Mouse (Mus musculus): ENCODE results near the gene Irf2bpl. TPM values are rescaled to one million over a fixed set of nuclear protein-coding genes. Genes with fewer than 3 reads are reported as not detected.
A peak's percentile ranks its signal among the peaks of the same experiment; 100 is the strongest.

The Irf2bpl gene
- polyA plus RNA-seq, 1 experiment from 2014 or later = 9.1 TPM

DNA sequence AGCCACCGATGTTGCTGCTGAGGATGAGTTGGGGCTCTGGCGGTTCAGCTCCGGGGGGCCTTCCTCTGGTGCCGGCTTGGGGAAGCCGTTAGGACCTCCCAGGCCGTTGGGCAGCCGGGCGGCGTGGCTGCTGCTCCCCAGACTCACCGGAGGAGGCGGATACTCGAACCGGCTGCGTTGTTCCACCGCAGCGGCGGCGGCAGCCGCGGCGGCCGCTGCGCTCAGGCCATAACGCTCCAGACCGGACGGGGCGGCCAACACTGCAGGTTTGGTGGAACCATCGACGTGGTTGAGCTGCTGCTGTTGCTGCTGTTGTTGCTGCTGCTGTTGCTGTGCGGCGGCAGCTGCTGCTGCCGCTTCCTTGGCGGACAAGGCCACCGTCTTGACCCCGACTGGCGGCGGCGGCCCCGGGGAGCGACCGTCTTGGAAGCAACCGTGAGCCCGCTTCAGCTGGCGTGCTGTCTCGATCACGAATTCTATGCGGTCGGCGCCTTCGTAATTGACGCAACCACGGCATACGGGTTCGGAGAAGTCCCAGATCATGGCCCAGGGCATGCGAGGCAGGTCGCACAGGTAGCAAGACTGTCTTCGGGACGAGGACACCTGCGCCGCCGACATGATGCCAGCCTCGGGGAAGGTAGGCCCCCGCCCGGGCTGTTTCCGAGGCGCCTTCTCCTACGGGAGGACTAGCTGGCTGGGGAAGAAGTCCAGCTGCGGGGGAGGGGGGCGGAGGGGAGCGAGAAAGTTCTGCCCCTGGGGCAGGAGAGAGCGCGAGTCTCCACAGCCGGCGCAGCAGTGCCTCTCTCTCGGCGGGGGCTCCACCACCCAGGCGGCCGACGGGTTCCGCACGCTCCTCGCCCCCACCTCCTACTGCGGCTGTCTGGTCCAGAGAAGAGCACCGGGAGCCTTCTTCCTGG, 1.1 kb downstream of the Irf2bpl start:
- WGBS (ENCODE audit: missing documents) = 2% methylated on average over 76 of the region's 84 CpGs
- Histone ChIP-seq H3K79me2 (ENCODE audit: inconsistent target) (peaks cover 42% of the 10 kb centered on the region), H3K27ac (peak overlapping the region; percentile 74), H3K4me3 (ENCODE audit: inconsistent target) (peak overlapping the region; percentile 45), H3K36me3 (ENCODE audit: inconsistent target) (no peaks in the 10 kb centered on the region)

DNA sequence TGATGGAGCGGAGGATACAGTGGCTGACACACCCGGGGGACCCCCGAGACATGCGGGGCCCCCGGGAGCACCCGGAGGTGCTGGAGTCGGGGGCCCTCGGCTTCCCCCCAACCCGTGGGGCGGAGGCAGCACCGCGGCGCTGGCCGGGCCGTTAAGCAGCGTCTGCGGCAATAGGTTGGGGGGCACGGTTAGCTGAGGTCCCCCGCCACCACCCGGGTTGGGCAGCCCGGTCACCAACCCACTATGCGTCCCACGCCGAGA, 1.6 kb downstream of the Irf2bpl start:
- no peaks in the 10 kb centered on the region for H3K36me3 ChIP-seq (ENCODE audit: inconsistent target)
- peak overlapping the region; percentile 24; the same call in 1 of the 2 replicates for H3K27ac ChIP-seq
- 2% methylated on average over 24 of the region's 24 CpGs for WGBS (ENCODE audit: missing documents)
- H3K79me2 ChIP-seq (ENCODE audit: inconsistent target) = peaks cover 42% of the 10 kb centered on the region
- peak overlapping the region; percentile 45 for H3K4me3 ChIP-seq (ENCODE audit: inconsistent target)

DNA sequence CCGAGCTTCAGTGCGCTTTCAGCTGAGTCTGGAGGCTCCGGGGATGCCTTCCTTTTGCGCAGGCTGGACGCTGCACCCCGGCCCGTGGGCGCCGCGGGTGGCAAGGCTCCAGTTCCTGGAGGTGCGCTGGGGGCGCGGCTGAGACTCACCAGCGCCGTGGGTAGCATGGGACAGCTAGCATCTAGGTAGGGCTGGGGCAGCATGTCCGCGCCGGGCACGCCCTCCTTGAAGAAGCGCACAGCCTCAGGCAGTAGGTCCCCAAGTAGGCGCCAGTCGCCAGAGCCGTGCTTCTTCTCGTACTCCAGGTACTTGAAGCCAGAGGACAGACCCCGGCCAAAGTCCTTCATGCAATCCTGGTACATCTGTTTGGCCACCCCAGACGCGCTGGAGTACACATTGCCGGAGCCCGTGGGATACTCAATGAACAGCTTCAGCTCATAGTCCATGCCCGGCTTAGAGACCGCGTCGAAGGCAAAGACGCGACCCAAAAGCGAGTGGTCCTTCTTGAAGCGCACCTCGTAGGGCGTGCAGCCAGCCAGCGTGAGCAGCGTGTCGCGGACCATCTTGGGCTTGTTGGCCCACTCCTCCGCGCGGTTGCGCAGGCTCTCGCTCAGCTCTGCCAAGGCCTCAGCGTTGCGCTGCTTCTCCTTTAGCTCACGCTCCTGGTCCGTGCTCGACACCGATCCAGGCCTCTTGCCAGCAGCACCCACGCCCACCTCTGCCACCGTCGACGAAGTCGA, 2.1 kb downstream of the Irf2bpl start:
- H3K27ac ChIP-seq = peak overlapping the region; percentile 24; the same call in 1 of the 2 replicates
- H3K4me3 ChIP-seq (ENCODE audit: inconsistent target) = peak overlapping the region; percentile 45
- H3K36me3 ChIP-seq (ENCODE audit: inconsistent target) = no peaks in the 10 kb centered on the region
- 15% methylated on average over 59 of the region's 59 CpGs for WGBS (ENCODE audit: missing documents)
- H3K79me2 ChIP-seq (ENCODE audit: inconsistent target) = peaks cover 42% of the 10 kb centered on the region

DNA sequence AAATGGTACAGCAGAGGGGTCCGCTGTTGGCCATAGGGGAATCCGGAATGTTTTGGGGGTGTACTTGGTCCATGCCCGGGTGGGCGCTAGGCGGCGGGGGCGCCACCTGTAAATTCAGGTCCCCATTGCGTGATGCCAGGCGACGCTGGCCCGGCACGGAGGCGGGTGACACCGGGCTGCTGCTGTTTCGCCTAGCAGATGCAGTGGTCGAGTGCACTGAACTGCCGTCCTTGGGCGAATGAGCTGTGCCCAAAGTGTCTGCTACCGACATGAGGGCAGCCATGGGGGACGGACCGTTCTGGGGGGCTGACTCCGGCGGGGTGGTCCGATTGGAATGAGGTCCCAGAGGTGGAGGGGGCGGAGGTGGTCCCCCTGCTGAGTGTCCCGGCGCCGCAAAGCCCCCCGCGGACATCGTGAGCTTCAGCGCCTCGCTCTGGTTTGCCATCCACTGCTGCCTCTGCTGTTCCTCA, 2.8 kb downstream of the Irf2bpl start:
- Histone ChIP-seq H3K4me3 (ENCODE audit: inconsistent target) (no peak overlapping the region), H3K79me2 (ENCODE audit: inconsistent target) (peaks cover 42% of the 10 kb centered on the region), H3K36me3 (ENCODE audit: inconsistent target) (no peaks in the 10 kb centered on the region), H3K27ac (no peak overlapping the region)
- 79% methylated on average over 30 of the region's 33 CpGs for WGBS (ENCODE audit: missing documents)

DNA sequence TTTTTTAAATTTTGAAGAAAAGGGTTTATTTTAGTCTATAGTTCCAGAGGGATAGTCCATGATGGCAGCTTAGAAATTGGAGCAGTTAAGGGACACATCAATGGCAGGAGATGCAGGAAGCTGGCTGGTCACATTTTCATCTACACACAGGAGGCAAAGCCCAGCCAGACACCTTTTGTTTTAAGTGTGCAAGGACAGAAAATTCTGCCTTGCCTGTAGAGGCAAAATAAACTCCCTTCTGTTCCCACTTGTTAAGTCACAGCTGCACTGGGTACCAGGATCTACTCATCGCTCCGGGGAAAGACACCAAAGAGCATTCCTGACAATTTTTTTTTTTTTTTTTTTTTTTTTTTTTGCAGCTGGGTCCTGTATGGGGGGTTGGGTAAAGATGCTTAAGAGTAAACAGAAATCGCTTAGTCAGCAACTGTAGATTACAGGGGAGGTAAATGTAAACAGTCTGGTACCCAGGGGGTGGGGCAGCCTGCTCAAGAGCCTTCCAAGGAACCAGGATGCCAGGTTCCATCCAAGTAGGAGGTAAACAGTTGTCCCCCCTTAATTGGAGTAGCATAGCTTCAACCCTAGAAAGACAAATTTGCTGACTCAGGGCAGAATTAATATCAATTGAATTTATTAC, 4.4 kb downstream of the Irf2bpl start:
- WGBS (ENCODE audit: missing documents) = 100% methylated on average over 3 of the region's 3 CpGs
- Histone ChIP-seq H3K27ac (no peak overlapping the region), H3K79me2 (ENCODE audit: inconsistent target) (peaks cover 42% of the 10 kb centered on the region), H3K36me3 (ENCODE audit: inconsistent target) (no peaks in the 10 kb centered on the region), H3K4me3 (ENCODE audit: inconsistent target) (no peak overlapping the region)

DNA sequence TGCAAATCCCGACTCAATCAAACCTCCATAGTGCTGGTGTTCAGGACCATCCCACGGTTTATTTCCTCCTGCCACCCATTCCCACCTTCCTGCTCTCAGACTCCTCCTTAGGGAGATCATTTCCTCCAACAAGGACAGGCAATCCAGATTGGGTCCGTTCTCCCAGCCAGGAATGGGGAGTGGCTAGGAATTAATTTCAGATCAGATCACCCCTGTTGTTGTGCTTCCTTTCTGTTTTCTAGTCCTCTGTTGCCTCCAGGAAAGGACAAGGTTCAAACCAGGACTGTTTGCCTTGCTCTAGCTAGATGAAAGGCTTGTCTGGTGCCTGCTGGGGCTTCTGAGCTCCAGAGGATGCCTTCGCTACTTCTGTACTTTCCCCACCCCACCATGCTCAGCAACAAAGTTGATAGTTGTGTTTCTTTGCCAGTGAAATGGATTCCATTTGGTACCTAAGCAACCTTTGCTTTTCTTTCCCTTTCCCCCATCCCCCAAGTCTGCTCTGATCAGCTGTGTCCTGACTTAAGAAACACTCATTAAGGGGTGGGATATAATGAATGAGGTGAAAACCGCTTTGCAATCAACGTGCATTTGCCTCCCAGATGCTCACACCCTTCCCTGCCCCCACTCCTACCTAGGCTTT, 5.0 kb downstream of the Irf2bpl start:
- 91% methylated on average over 4 of the region's 6 CpGs for WGBS (ENCODE audit: missing documents)
- peaks cover 42% of the 10 kb centered on the region for H3K79me2 ChIP-seq (ENCODE audit: inconsistent target)
- no peak overlapping the region for H3K27ac ChIP-seq
- H3K36me3 ChIP-seq (ENCODE audit: inconsistent target) = no peaks in the 10 kb centered on the region
- H3K4me3 ChIP-seq (ENCODE audit: inconsistent target) = no peak overlapping the region

DNA sequence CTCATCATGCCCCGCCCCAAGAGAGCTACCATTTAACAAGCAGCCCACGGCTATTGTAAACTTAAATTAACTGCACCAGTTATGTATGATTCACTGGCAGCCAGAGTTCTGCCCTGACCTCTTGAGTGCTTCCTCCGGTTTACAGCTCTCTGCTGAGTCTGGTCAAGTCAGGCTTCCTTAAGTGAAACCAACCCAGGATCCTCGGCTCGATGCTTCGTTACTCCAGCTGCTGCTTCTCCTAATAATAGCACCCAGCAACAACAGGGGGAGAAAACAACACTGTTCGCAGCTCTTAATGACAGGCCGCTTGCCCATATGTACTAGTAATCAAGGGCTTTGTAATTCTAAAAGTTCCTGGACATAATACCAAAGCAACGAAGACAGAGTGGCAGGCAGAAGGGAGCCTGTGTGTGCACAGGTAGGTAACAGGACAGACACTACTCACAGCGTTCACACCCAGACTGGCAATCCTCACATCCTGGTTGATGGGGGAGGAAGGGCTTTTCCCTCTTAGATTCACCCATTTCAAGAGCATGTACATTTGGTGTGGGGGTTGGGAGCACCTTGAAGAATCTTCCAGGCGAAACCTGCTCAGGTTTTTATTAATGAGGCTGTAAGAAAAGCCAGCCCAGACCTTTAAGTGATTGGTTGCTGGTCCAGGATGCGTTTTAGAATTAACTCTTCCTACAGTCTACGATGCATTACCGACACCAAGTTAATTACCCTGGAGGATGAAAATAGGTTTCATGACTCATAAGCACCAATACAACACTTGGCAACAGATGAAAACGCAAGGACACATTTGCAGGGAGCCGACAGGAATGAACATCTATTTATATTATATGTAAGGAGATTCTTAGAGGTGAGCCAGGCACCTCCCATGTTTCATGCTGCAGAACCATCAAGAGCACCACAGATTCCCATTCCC, 5.9 kb downstream of the Irf2bpl start:
- H3K79me2 ChIP-seq (ENCODE audit: inconsistent target) = peaks cover 38% of the 10 kb centered on the region
- no peak overlapping the region for H3K4me3 ChIP-seq (ENCODE audit: inconsistent target)
- H3K36me3 ChIP-seq (ENCODE audit: inconsistent target) = no peaks in the 10 kb centered on the region
- H3K27ac ChIP-seq = no peak overlapping the region
- WGBS (ENCODE audit: missing documents) = 62% methylated on average over 16 of the region's 16 CpGs

DNA sequence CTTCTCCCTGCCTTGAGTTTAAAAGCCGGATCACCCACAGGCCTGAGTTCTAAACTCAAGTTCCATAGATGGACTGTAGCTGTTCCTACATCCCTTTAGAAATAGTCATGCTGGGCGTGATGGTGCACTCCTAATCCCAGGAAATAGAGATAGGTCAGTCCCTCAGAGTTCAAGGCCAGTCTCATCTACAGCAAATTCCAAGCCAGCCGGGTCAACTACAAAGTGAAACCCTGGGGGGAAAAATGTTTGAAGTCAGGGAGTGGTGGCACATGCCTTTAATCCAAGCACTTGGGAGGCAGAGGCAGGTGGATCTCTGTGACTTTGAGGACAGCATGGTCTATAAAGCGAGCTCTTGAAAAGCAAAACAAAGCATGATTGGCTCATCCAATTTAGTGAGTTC, 7.6 kb downstream of the Irf2bpl start:
- Histone ChIP-seq H3K4me3 (ENCODE audit: inconsistent target) (no peak overlapping the region), H3K36me3 (ENCODE audit: inconsistent target) (no peaks in the 10 kb centered on the region), H3K79me2 (ENCODE audit: inconsistent target) (peaks cover 20% of the 10 kb centered on the region), H3K27ac (no peak overlapping the region)
- 95% methylated on average over 4 of the region's 4 CpGs for WGBS (ENCODE audit: missing documents)

DNA sequence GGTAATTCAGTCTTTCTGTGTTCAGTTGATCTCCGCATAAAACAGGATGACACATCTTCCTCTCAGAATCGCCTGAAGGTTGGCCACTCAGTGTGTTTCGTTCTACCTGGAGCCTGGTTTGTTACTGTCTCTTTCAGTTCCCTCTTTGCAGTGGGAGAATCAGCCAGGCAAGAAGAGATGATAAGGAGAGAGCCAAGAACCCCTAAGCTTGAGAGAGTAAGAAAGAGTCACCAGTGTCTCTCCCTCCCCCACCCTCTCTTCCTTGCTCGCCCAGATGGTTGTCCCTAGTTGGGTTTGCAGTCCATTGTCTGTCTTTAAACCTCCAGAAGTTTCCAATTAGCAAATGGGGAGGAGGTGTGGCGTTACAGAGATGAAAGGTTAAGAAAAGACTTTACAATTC, 8.5 kb downstream of the Irf2bpl start:
- Histone ChIP-seq H3K36me3 (ENCODE audit: inconsistent target) (no peaks in the 10 kb centered on the region), H3K4me3 (ENCODE audit: inconsistent target) (no peak overlapping the region), H3K27ac (no peak overlapping the region), H3K79me2 (ENCODE audit: inconsistent target) (peaks cover 12% of the 10 kb centered on the region)
- 80% methylated on average over 5 of the region's 5 CpGs for WGBS (ENCODE audit: missing documents)

DNA sequence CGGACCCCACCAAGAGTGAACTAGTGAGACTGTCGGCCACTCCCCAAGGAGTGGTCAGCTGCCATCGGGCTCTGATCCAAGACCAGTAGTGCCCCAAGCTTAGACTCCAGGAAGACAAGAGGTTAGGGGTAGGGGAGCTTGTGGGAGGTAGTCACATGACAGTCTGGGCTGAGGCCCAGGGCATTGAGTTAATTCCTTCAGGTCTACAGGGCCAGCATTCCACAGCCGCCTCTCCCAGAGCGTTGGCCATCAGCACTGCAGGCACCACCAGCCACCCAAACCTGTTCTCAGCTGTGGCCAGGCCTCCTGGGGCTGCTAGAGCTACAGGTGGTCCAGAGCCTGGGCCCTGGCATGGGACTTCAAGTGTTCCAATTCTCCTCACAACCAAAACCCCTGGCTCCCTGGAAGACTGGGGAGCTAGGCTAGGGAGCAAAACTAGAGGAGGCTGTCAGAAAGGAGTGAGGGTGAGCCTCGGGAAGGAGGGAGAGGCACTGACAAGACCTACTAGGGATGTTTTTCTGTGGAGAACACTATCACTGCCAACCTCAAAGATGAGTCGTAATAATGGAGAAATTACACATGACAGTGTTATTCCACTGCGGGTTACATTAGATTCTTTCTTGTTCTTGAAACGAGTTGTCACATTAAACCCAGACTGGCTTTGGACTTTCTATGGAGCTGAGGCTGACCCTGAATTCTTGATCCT, 12.1 kb downstream of the Irf2bpl start:
- H3K4me3 ChIP-seq (ENCODE audit: inconsistent target) = no peak overlapping the region
- no peak overlapping the region for H3K27ac ChIP-seq
- H3K36me3 ChIP-seq (ENCODE audit: inconsistent target) = no peaks in the 10 kb centered on the region
- WGBS (ENCODE audit: missing documents) = 96% methylated on average over 9 of the region's 9 CpGs
- H3K79me2 ChIP-seq (ENCODE audit: inconsistent target) = no peaks in the 10 kb centered on the region

DNA sequence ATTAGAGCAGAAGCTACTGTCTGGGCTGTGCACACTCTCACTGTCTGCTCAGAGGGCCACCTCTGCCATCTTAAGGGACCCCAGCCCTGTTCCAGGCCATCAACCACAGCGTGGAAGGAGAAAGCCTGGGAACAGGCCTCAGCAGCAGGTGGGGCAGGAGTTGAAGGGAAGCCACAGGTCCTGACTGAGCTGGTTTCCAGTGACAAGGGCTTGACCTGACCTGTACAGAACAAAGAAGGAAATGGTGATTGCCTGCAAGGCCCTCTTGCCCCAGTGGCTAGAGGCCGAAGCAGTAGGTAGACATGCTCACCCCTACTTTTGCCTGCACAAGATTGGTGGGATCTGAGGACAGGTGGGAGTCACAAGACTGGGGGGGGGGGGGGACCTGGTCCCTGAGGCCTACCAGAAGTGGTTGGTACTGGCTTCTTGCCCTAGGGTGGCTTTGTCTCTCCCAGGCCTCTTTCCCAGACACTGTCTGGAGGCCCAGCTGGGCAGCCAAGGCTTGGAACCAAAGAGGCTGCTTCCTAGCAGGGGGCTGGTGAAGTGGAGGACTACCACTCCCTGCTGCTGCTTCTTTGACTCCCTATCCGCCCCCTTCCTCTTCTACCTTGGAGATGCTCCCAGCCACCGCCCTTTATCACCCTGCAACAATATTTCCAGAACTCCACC, 12.8 kb downstream of the Irf2bpl start:
- H3K36me3 ChIP-seq (ENCODE audit: inconsistent target) = no peaks in the 10 kb centered on the region
- no peaks in the 10 kb centered on the region for H3K79me2 ChIP-seq (ENCODE audit: inconsistent target)
- no peak overlapping the region for H3K27ac ChIP-seq
- no peak overlapping the region for H3K4me3 ChIP-seq (ENCODE audit: inconsistent target)
- 91% methylated on average over 4 of the region's 4 CpGs for WGBS (ENCODE audit: missing documents)

DNA sequence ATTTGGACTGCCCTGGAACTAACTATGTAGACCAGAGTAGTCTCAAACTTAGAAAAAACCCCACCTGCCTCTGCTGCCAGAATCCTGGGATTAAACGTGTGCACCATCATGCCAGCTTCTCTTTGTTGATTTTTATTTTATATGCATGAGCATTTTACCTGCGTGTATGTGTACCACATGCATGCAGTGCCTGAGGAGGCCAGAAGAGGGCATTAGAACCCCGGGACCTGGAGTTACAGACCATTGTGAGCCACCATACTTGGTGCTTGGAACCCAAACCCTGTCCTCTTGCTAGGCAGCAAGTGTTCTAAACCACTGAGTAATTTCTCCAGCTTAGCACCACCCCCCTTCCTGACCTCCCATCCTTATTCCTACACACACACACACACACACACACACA, 13.6 kb downstream of the Irf2bpl start:
- Histone ChIP-seq H3K79me2 (ENCODE audit: inconsistent target) (no peaks in the 10 kb centered on the region), H3K27ac (no peak overlapping the region), H3K4me3 (ENCODE audit: inconsistent target) (no peak overlapping the region), H3K36me3 (ENCODE audit: inconsistent target) (no peaks in the 10 kb centered on the region)
- 93% methylated on average over 3 of the region's 3 CpGs for WGBS (ENCODE audit: missing documents)

DNA sequence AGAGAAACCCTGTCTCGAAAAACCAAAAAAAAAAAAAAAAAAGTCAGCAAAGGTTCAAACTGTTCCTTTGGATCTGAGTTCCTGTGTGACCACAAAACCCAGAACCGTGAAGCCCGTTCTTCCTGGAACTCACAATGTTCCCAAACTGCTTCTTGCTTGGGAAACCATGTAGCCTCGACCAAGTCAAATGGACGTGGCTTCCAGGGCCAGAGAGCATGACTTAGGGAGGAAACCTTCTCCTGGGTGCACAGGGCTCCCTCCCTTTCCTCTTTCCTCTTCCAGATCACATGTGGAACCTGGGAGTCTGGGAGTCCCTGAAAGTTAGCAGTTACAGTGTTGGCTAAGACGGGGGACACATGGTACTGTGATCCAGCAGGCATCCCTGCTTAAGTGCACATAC, 14.8 kb downstream of the Irf2bpl start:
- Histone ChIP-seq H3K4me3 (ENCODE audit: inconsistent target) (no peak overlapping the region), H3K79me2 (ENCODE audit: inconsistent target) (no peaks in the 10 kb centered on the region), H3K36me3 (ENCODE audit: inconsistent target) (no peaks in the 10 kb centered on the region), H3K27ac (no peak overlapping the region)
- 92% methylated on average over 5 of the region's 6 CpGs for WGBS (ENCODE audit: missing documents)

Measured in macrophage (primary cell).